Mouse (Mus musculus): Measurements from ENCODE around the gene 1700006A11Rik.

- TF ChIP-seq GATA1 (IDR thresholded peaks at IDR 0.05; ENCODE audit: low read length) (no peak), TAL1 (IDR thresholded peaks at IDR 0.05; ENCODE audit: low read length) (no peak)
Observed at GRCm38 (mm10) chr3:124425940-124426339, at the start of gene 1700006A11Rik.

Measured in erythroblast, embryonic 14.5 days (primary cell).